Mouse (Mus musculus) midbrain, embryonic 11.5 days (tissue): ENCODE measurements around the gene Tectb. TPM values are rescaled to one million over a fixed set of nuclear protein-coding genes. Genes with fewer than 3 reads are reported as not detected.

Experiments
- ATAC-seq: fragments of 200-750 bp; cut with Nextera tagmentation; 2 replicates; pipeline ENCODE4 v1.8.0; 2017; ENCODE audit warnings: moderate TSS enrichment, moderate library complexity; ENCODE audit not compliant: low FRiP score
- DNase-seq: peaks from one replicate; pipeline ENCODE4 v3.0.0; 2015; ENCODE audit warnings: low spot score; ENCODE audit errors: missing footprints
- H3K27ac ChIP-seq: fragments of 300-500 bp; sonication (generic); 2 replicates; pipeline ENCODE4 v1.5.1; 2014; ENCODE audit warnings: low read depth, low read length
- H3K27me3 ChIP-seq: fragments of 300-500 bp; sonication (generic); 2 replicates; pipeline ENCODE4 v1.6.1; 2014; ENCODE audit warnings: mild to moderate bottlenecking, low read length, moderate library complexity, mixed read lengths; ENCODE audit not compliant: control insufficient read depth, insufficient read depth
- H3K36me3 ChIP-seq: fragments of 300-500 bp; sonication (generic); 2 replicates; pipeline ENCODE4 v1.6.1; 2014; ENCODE audit warnings: mild to moderate bottlenecking, low read length, moderate library complexity, mixed read lengths; ENCODE audit not compliant: control insufficient read depth, insufficient read depth
- H3K4me1 ChIP-seq: fragments of 300-500 bp; sonication (generic); 2 replicates; pipeline ENCODE4 v1.6.1; 2014; ENCODE audit warnings: low read length; ENCODE audit not compliant: control insufficient read depth, insufficient read depth
- H3K4me2 ChIP-seq: fragments of 300-500 bp; sonication (generic); 2 replicates; pipeline ENCODE4 v1.6.1; 2014; ENCODE audit warnings: mild to moderate bottlenecking, moderate library complexity
- H3K4me3 ChIP-seq: fragments of 300-500 bp; sonication (generic); 2 replicates; pipeline ENCODE4 v1.5.1; 2014; ENCODE audit warnings: low read depth, low read length
- H3K9ac ChIP-seq: fragments of 300-500 bp; sonication (generic); 2 replicates; pipeline ENCODE4 v1.6.1; 2014; ENCODE audit warnings: low read length
- H3K9me3 ChIP-seq: fragments of 300-500 bp; sonication (generic); 2 replicates; pipeline ENCODE4 v1.6.1; 2016; ENCODE audit warnings: low read length; ENCODE audit not compliant: control insufficient read depth
- WGBS: fragments of 180-500 bp; shearing (Covaris S2); extraction: QIAGEN DNeasy Blood & Tissue Kit; methylation state at CpG from one replicate; pipeline ENCODE4 v1.1.7; 2014; 5-methylcytosine and 5-hydroxymethylcytosine counted together
- polyA plus RNA-seq: library from polyadenylated mRNA; unstranded; fragments of >200 nt; fragmentation: Nextera tagmentation; extraction: Ambion mirVana; gene quantifications from 2 replicates; pipeline ENCODE4 v1.2.1, GENCODE M21; 2014

The Tectb gene
- polyA plus RNA-seq, 1 experiment from 2014 or later, result 0.05 TPM

DNA sequence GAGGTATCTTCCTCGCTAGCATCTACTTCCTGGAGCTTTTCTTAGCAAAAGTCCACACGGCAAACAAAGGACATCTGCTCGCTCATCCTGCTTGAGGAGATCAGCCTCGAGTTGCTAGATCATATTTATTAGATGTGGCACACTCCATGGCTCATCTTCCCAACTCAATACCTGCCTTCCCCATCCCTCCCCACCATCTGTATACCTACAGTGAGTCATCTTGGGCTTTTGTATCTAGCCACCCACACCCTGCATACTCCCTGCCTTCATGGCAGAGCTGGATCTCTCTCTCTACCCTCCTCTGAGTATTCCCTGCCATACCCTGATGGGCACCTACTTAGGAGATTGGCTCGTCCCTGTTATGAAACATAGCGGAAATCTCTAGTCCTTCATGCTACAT lies 40.7 kb downstream of the Tectb start:
- Histone ChIP-seq H3K36me3 (no peaks in the 10 kb centered on the region), H3K9me3 (no peaks in the 10 kb centered on the region), H3K4me1 (no peaks in the 10 kb centered on the region), H3K9ac (no peak overlapping the region), H3K4me2 (no peak overlapping the region), H3K27me3 (no peaks in the 10 kb centered on the region), H3K4me3 (no peak overlapping the region), H3K27ac (no peak overlapping the region)
- no peak for ATAC-seq
- 89% methylated on average over 6 of the region's 6 CpGs for WGBS
- DNase-seq, result no peak

DNA sequence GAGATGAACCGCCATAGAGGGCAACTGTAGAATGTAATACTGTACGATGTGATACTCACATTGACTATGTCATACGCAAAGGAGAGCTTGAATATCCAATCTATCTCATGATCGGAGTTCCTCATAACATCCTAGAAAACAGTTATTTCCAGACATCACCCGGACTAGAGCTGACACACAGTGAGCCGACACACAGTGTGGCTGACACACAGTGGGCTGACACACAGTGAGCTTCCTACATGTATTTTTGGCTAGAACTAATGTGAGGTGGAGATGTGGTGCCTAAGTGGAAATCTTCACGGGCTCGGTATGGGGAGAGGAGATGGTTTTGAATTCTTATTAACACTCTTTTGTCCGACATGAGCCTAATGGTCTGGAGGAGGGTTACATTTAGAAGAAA lies 41.7 kb downstream of the Tectb start:
- no peak for ATAC-seq
- Histone ChIP-seq H3K27ac (no peak overlapping the region), H3K4me1 (no peaks in the 10 kb centered on the region), H3K27me3 (no peaks in the 10 kb centered on the region), H3K9me3 (no peaks in the 10 kb centered on the region), H3K4me3 (no peak overlapping the region), H3K36me3 (no peaks in the 10 kb centered on the region), H3K9ac (no peak overlapping the region), H3K4me2 (no peak overlapping the region)
- WGBS, result 92% methylated on average over 9 of the region's 9 CpGs
- DNase-seq, result no peak

DNA sequence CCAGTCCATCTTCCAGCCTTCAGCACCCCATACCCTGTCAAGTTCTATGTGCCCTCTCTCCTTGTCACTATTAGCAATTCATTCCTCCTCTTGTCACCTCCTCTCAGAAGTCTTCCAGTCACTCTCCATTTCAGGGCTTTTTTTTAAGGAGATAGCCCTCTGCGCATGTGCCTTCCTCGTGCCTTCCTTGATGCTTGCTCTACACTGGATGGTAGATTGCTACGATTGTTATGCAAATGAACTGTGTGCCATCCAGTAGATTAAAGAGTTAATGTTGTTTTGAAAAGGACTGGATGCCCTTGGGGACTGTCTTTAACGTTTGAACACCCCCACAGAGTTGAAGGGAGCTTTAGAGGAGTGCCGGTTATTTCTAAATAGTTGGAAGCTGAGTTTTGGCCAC lies 46.1 kb downstream of the Tectb start:
- no peaks in the 10 kb centered on the region for H3K4me1 ChIP-seq
- ATAC-seq (no peak), DNase-seq (no peak)
- 67% methylated on average over 5 of the region's 5 CpGs for WGBS
- no peak overlapping the region for H3K27ac ChIP-seq
- no peak overlapping the region for H3K4me3 ChIP-seq
- no peak overlapping the region for H3K9ac ChIP-seq
- no peaks in the 10 kb centered on the region for H3K36me3 ChIP-seq
- H3K9me3 ChIP-seq, result no peaks in the 10 kb centered on the region
- H3K27me3 ChIP-seq, result no peaks in the 10 kb centered on the region
- H3K4me2 ChIP-seq, result no peak overlapping the region

DNA sequence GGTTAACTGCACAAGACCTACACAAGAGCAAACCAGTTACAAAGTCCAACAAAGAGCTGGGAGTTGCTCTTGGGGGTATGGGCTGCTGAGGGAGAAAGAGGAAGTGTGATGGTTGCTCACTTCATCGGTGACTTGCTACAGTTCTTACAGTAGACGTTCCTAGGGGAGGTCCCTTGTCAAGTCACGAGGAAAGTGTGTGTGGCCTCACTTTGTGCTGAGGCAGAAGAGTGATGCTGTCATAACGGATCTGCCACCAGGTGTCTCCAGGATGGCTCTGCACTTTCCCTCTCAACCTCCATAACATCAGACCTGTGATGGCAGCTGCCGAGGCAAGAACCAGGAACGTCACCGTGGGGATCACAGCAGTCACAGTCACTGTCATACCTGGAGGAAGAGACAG lies 46.6 kb downstream of the Tectb start:
- H3K4me1 ChIP-seq, result no peaks in the 10 kb centered on the region
- H3K9me3 ChIP-seq, result no peaks in the 10 kb centered on the region
- H3K4me3 ChIP-seq, result no peak overlapping the region
- H3K36me3 ChIP-seq, result no peaks in the 10 kb centered on the region
- 85% methylated on average over 7 of the region's 7 CpGs for WGBS
- H3K4me2 ChIP-seq, result no peak overlapping the region
- no peaks in the 10 kb centered on the region for H3K27me3 ChIP-seq
- H3K9ac ChIP-seq, result no peak overlapping the region
- H3K27ac ChIP-seq, result no peak overlapping the region
- DNase-seq (no peak), ATAC-seq (no peak)

DNA sequence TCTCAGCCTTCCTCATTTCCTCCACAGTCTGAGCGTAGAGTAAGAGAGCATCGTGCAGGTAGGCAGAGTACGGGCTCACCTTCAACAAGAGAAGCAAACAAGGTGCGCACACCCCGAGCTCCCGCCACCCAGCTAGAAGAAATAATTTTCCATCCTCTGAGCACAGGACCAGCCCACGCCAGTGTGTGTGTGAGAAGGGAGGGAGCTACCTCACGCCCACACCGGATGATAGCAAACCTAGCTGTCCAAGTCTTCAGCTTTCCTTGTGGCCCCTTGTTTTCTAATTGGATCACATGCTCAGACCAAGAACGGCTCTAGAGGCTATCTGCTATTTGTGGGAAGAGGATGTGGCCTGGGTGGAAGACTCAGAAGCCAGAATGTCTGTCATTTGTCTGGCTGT lies 50.5 kb downstream of the Tectb start:
- Histone ChIP-seq H3K9me3 (no peaks in the 10 kb centered on the region), H3K4me3 (no peak overlapping the region), H3K27me3 (no peaks in the 10 kb centered on the region), H3K4me1 (no peaks in the 10 kb centered on the region), H3K27ac (no peak overlapping the region), H3K36me3 (no peaks in the 10 kb centered on the region), H3K9ac (no peak overlapping the region), H3K4me2 (no peak overlapping the region)
- ATAC-seq (no peak), DNase-seq (no peak)
- WGBS, result 84% methylated on average over 10 of the region's 10 CpGs

DNA sequence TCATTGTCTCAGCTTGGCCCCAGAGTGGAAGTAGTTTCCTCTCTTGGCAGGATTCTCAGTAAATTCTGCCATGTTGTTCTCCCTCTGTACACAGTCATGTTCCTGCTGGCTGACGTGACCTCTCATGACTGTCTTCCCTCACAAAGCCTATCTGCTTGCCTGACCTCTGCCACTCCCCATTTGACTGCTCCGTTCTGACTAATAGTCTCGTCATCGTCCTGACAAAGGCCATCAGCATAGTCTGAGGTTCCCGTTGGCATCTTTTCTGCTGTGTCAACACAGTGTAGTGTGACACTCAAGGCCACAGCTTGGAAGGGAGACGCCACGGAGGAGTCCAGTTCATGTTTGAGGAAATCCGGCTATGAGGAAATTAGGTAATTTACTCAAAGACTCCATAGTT lies 51.6 kb downstream of the Tectb start:
- no peak overlapping the region for H3K4me2 ChIP-seq
- no peak overlapping the region for H3K9ac ChIP-seq
- WGBS, result 68% methylated on average over 8 of the region's 8 CpGs
- H3K27me3 ChIP-seq, result no peaks in the 10 kb centered on the region
- no peaks in the 10 kb centered on the region for H3K36me3 ChIP-seq
- no peak overlapping the region for H3K4me3 ChIP-seq
- DNase-seq (no peak), ATAC-seq (no peak)
- H3K27ac ChIP-seq, result no peak overlapping the region
- H3K4me1 ChIP-seq, result no peaks in the 10 kb centered on the region
- no peaks in the 10 kb centered on the region for H3K9me3 ChIP-seq

DNA sequence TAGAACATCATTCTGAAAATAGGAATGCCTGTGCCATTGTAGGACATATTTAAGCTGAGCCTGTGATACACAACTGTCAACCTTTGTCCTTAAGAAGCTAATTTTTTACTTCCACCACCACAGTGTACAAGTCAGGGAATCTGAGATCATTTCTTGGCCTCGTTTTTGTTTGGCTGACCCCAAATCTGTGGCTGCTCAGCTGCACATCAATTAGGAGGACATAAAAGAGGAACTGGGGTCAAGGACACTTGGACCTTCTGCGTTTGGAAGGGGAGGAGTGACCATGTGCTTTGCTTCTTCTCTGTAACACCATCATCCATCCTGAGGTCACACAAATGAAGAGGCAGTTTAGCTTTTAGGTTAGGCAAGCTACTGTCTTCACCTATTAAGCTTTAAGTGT lies 55.5 kb downstream of the Tectb start:
- Histone ChIP-seq H3K36me3 (no peaks in the 10 kb centered on the region), H3K4me2 (no peak overlapping the region)
- WGBS, result 56% methylated on average over 2 of the region's 2 CpGs

DNA sequence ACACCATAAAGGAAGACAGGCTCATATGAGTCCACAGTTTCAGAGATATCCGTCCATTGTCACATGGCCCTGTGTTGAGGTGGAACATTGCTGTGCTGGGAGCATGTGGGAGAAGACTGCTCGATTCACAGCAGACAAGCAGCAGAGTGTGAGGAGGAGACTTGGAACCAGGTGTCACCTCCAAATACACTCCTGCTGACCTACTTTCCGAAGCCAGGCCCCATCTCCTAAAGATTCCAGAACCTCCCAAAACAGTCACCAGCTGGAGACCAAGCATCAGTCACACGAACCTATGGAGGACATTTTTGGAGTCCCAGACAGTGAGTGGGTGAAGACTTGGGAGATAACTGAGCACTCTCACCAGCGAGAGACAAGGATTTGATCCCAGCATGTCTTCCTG lies 56.0 kb downstream of the Tectb start:
- ATAC-seq (no peak), DNase-seq (no peak)
- Histone ChIP-seq H3K27ac (no peak overlapping the region), H3K36me3 (no peaks in the 10 kb centered on the region), H3K4me2 (no peak overlapping the region), H3K9ac (no peak overlapping the region), H3K27me3 (no peaks in the 10 kb centered on the region), H3K4me3 (no peak overlapping the region), H3K9me3 (no peaks in the 10 kb centered on the region), H3K4me1 (no peaks in the 10 kb centered on the region)
- 79% methylated on average over 5 of the region's 5 CpGs for WGBS

More for the DNA sequence above, 55.5 kb downstream of the Tectb start:
- H3K4me1 ChIP-seq, result no peaks in the 10 kb centered on the region
- no peak overlapping the region for H3K27ac ChIP-seq
- no peaks in the 10 kb centered on the region for H3K9me3 ChIP-seq
- no peak for ATAC-seq
- no peak for DNase-seq
- H3K27me3 ChIP-seq, result no peaks in the 10 kb centered on the region
- no peak overlapping the region for H3K4me3 ChIP-seq
- no peak overlapping the region for H3K9ac ChIP-seq

DNA sequence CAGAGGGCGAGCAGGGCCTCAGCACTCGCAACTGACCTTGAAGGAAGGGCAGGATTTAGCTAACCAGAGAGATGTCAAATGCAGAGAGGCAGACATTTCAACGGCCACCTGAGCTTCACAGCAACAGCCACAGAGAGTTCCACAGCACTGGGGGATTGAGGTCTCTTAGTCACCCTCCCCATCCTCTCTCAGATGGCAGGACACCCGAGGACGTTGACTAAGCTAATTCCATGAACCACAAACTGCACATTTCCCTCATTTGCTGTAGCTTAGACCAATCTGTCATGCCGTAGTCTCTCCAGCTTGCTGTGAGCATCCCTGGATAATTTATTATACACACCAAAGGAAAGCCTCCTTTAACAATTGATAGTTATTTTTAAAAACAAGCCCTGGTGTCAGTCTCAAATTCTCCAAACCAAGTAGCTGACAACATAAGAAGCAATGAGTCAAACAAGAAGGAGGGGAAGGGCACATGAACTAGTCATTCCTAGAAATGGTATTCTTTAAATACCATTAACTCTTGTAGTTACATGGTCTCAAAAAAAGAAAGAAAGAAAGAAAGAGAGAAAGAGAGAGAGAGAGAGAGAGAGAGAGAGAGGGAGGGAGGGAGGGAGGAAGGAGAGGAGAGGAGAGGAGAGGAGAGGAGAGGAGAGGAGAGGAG lies 59.4 kb downstream of the Tectb start:
- Histone ChIP-seq H3K4me3 (no peak overlapping the region), H3K27me3 (no peaks in the 10 kb centered on the region), H3K36me3 (no peaks in the 10 kb centered on the region), H3K9me3 (no peaks in the 10 kb centered on the region), H3K4me2 (no peak overlapping the region), H3K4me1 (no peaks in the 10 kb centered on the region), H3K9ac (no peak overlapping the region), H3K27ac (no peak overlapping the region)
- ATAC-seq, result no peak
- 79% methylated on average over 6 of the region's 6 CpGs for WGBS
- DNase-seq, result no peak
